Mouse (Mus musculus): ENCODE data around the gene Farp1.

GRCm38 (mm10) chr14:121190386-121190785 lies 155.4 kb downstream of the Farp1 start:
- no peak for TF ChIP-seq POLR2A (IDR thresholded peaks at IDR 0.05; ENCODE audit: low read depth, low read length)
- no peak for TF ChIP-seq CTCF (conservative IDR thresholded peaks at IDR 0.05; ENCODE audit: insufficient read depth, insufficient read length, low read depth, low read length)
